Mouse (Mus musculus): ENCODE measurements around the gene Efna1.
A peak's percentile ranks its signal among the peaks of the same experiment; 100 is the strongest.

DNA sequence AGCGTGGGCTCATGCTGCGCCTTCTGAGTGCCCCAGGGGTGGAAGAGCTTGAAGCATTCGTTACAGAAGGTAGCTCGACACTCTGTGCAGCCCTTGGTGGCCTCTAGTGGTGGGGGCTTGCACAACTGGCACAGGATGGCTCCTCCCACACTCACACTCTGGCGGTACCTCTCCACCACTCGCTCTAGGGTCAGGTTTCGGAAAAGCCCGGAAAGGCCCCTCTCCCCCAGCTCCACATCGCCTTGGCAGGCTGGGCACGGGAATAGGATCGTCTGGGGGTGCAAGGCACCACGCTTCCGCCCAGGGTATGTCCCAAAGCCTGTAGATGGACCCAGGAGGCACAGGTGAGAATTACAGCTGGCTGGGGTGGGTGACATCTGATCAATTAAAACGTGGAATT, 37.3 kb downstream of the Efna1 start:
- TF ChIP-seq CTCF (IDR thresholded peaks at IDR 0.05; ENCODE audit: low read depth), result peak; percentile 52
- TF ChIP-seq EP300 (IDR thresholded peaks at IDR 0.05; ENCODE audit: low read depth), result no peak
